Mouse (Mus musculus) embryo, embryonic 10.5 days (tissue): ENCODE measurements around the gene Ddx11.

ENCODE experiments used
- DNase-seq: peaks from one replicate; pipeline ENCODE4 v3.0.0-alpha.2; 2015; ENCODE audit warnings: low spot score

Ddx11 gene

DNA sequence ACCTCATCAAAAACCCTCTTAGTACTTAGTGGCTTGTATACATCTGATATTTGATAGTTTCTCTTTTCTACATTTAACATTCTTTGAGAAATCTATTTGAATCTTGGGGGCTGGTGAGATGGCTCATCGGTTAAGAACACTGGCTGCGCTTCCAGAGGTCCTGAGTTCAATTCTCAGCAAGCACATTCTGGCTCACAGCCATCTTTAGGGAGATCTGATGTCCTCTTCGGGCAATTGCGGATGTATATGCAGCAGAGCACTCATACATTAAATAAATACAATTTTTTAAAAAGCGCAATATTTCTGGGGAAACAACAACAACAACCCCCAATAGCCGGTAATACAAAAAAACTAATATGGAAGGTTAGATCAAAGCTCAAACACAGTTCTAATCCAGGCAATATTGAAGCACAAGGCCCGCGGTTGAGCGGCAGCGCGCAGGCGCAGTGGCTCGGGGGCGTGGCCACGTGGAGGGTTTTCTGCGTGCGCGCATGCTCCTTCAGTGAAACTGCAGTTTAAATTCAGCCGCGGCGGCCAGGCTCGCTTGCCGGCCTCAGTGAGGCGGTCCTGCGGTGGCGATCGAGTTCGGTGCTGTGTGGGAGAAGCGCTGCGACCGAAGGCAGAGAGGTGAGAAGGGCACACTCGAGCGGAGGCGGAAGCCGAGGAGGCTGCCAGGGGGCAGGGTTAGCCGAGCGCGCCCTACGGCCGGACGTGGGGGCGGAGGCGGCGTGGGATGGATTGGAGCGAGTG, at the start of gene Ddx11:
Gene Ddx11 (plus strand): TSS at position 455 of the 750 bp plus-strand sequence.
- peak; percentile 93 for DNase-seq

DNA sequence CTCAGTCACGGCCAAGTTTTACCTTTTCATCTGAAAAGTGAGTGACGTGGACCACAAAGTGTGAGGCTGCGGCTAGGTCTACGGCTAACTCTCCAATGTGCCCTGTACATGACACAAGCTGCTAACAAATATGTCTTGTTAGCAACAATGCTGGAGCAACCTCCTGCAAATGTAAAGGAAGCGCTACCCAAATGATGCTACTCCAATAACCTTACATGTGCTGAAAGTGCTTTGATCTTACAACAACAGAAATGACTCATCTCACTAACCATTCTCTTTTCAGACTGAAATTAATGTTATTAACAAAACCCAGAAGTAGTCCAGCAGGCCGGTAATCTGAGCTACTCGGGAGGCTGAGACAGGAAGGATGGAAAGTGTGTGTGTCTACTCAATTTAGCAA, 49.3 kb upstream of the Ddx11 start:
- DNase-seq = no peak

DNA sequence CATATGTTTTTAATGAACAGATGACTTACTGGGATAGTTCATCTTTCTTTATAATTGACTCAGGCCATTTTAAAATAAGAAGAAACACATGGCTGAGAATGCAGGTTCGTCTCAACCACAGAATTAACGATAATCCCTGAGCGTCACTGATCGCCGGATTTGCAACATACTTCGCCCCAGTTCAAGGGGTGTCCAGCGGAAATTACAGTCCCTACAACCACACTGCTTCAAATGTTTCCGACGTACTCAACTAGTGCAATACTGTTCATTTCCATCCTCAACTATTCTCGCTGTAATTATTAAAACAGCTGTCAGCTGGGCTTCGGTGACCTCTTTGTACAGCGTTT, 47.5 kb upstream of the Ddx11 start:
- no peak for DNase-seq

DNA sequence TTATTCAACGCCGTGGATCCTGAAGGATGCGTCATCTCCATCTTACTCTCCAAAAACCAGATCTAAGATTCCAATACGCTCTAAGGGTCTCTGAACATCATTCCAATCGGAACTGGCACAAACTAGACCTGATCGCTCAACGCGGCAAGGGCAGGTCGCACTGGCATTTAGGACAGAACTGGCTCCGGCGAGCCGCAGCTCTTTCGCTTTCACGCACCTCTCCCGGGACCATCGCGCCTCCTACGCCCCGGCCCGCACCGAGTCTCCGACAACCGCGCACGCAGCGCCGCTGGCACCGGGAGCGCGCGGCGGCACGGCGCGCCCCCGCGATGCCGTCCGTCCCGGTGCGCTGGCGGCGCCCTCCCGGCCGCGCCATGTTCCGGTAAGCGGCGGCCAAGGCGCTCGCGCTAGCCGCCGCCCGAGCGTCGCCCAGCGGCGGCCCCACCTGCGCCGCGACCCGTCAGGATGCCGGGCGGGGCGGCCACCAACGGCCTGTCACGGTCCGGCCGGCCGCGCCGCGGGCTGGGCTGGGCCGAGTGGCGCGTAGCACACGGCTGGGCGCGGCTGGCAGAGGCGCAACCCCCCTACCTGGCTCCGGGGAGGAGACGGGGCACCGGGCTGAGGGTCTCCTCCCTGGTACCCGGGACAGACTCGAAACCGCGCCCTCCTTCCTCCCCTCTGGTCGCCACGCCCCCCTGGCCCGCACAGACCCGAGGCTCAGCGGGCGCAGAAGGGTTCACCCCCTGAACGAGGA, 47.0 kb upstream of the Ddx11 start:
- peak; percentile 57 for DNase-seq

DNA sequence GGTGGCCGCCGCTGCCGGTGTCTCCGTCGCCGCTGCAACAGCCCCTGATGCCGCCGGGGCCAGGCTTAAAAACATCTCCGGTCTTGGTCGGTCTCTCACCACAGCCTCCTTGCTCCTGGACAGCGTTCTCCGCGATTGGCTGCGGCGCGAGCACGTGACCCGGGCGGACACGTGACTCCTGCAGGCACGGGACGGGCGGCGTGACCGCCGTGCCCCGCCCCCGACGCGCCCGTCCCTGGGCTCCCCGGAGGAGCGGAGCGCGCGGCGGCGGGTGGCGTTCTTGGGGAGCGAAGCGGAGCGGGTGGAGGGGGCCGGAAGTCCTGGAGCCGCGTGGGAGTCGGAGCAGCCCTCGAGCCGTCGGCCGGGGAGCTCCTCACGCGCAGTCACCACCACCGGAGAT, 46.4 kb upstream of the Ddx11 start, which contains the start of gene Ankrd12:
Gene Ankrd12 (minus strand): TSS at position 156 of the 400 bp plus-strand sequence.
- DNase-seq = peak; percentile 93

DNA sequence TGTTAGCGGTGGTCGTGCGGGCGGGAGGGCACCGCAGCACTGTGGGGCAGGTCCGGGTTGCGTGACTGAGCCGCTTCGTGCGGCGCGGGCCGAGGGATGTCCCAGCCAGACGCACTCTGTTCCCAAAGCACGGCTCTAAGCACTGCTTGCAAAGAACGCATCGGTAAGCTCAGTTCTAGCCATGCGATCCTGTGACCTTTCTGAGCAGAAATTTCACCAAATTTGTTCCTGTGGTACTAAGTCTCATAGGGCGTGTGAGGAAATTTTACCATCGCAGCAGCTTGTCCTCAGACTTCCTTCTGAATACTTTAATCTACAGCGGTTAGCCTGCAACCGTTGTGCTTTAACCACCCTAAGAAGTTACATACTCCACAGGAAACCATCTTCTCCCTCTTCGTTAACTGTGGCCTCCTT, 45.9 kb upstream of the Ddx11 start:
- peak; percentile 40 for DNase-seq

DNA sequence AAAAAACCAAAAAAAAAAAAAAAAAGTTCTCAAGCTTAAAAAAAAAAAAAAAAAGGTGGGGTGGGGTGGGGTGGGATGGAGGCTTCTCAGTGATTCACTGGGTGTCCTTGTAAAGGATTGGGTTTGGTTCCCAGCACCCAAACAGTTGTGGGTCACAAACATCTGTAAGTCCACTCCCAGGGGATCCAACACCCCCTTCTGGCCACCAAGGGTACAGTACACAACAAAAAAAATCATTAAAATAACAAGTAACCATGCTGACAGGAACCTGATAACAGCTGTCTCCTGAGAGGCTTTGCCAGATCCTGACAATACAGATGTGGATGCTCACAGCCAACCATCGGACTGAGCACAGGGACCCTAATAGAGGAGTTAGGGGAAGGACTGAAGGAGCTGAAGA, 38.8 kb upstream of the Ddx11 start:
- DNase-seq = no peak

DNA sequence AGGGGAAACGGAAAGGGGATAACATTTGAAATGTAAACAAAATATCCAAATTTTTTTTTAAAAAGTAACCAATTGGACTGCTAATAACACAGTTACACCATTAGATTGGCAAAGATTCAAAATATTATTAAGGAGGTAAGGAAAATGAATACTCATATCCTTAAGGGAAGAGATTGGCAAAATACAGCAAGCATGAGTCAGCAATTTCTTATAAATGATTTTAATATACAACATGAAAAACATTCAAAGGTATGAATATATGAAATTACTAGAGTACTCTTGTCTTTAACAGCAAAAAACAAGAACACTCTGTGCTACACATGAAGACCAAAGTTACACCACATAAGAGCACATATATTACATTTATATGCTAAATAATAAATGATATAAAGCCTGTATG, 38.3 kb upstream of the Ddx11 start:
- no peak for DNase-seq

DNA sequence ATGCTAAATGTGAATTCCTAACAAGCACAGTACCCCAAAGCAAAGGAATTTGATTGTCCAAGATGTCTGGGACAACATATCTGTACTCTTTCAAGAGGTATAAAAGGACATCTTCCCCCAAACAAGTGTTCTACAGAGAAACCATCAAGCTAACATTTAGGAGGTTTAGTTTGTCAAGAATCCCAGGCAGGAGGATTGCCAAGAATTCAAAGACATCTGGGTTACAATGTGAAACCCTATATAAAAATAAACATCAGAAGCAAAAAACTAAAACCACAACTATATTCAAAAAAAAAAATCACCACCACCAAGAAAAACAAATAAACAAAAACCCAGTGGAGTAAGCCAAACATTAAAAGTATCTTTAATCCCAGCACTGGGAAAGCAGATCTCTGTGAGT, 33.1 kb upstream of the Ddx11 start:
- DNase-seq = no peak

DNA sequence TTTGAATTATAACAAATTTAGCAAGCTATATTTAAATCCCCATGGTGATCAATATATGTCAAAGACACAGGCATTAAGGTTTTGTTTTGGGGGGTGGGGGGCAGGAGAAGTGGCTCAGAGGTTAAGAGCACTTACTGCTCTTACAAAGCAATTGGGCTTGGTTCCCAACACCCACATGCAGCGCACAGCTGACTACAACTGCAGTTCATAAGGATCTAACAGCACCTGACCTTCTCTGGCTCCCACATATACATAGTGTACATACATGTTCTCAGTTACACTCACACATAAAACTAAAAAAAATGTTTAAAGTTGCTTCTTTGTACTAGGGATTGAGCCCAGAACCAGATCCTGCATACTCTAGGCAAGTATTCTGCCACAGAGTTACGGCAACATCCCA, 31.9 kb upstream of the Ddx11 start:
- no peak for DNase-seq

DNA sequence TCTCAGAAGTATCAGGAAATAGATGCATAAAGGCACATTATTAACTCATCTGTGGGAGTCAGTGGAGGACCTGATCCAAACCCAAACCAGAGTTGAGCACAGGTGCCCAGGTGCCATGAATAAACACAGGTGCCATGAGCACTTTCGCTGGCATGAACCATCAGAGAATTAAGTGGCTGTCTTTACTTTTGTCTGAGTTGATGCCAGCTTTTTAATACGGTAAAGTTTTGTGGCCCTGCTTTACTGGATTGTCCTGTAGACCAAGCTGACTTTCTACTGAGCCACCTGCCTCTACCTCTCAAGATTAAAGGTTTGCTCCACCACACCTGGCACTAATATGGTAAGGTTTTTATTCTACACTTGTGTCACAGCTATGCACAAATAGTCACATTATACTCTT, 31.3 kb upstream of the Ddx11 start:
- DNase-seq = no peak

DNA sequence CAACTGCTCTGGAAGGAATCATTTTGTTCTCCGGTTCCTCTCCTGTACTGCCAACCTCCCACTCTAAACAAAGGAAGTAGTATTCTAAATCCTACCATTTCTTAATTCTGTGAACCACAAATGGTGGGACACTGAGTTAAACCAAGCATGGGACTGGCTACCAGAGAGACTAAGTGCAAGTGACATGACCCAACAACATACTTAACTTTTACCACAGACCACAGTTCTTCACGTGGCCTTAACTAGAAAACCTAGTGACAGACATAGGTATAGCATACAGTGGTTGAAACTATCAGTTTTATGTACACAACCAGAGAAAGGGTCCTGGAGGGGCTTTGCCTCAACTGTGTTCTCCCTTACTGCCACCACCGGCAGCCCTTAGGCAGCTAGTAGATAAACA, 30.7 kb upstream of the Ddx11 start:
- DNase-seq = no peak

DNA sequence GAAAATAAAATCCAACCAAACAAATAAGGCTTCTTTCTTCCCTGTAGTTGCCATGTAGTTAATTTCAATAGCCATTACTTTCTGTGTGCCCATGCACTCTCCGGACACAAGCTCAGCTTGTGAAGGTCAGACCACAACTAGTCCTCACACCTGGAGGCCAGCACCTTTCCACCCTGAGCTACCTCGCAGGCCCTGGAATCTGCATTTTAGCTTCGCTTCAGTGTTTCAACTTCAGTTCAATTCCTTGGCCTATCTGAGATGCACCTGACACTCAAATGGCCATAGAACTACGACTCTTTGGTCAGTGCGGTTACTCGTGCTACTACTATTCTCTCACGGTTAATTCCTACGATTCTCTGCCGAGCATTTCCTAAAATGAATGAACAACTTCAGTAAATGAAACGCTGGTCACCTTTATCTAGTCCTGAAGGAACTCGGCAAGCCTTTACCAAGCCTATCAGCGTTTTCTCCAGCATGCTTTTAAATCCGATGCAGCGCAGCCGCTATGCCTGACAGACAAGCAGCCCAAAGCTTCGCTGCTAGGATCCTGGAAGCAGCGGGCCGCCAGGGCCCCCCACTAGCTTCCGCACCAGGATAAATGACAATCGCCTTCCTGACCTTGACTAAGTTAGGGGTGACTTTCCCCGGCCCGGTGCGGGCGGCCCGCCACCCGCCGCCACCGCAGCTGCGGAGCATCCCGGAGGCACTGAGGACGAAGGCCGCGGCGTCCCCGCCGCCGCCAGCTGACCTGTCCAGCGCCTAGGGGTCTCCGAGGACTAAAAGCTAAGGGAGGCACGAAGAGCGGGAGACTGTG, 22.5 kb upstream of the Ddx11 start:
- DNase-seq = peak; percentile 59

DNA sequence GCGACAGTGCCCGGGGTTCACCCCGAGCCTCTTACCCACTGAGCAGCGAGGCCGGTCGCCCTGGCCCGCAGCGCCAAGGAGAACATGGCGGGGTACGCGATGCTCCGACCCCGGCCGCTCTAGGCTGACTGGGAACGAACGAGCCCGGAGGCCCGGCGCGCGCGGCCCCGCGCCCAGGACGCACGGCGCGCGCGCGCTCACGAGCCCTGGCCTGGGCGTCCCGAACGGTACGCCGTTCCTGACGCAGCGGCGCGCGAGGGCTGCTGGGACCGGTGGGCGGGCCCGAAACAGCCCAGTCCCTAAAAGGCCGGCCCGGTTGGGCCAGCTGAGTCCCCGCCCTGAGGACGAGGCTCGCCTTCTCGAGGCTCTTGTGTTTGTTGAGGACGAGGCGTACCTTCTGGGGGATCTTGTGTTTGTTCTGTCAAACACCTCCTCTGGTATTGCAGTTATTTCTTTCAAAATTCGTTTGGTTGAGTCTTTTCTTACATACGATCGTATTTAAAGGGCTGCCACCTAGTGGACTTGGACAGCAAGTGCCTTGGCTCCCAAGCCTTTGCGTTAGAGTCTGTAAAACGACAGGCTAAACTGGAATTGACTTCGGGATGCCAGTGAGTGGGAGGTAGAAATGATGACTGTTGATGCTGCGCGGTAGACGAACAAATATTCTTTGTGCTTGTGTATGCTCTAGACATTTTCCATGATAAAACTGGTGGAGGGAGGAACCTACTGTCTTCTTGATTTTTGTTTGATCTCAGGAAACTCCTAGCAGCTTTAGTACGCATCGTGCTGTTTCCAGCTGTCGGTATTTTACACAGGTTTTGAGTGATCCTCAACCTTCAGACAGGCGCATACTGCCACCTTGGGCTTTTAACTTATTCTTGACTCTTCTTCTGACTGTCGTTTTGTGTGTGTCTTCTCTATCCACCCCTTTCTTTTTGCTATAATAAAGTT, 21.7 kb upstream of the Ddx11 start, which contains the start of gene Ndufv2:
Gene Ndufv2 (minus strand): TSS at position 180 of the 951 bp plus-strand sequence.
- DNase-seq = peak; percentile 99

DNA sequence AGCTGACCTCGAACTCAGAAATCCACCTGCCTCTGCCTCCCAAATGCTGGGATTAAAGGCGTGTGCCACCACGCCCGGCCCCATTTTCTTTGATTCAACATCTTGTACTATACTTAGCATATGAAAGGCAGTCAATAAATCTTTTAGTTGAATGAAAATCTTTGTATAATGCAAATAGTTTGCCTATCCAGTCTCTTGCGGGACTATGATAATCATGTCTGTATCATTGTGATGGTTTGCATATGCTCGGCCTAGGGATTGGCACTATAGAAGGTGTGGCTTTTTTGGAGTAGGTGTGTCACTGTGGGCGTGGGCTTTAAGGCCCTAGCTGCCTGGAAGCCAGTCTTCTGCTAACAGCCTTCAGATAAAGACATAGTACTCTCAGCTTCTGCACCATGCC, 19.2 kb upstream of the Ddx11 start:
- no peak for DNase-seq

DNA sequence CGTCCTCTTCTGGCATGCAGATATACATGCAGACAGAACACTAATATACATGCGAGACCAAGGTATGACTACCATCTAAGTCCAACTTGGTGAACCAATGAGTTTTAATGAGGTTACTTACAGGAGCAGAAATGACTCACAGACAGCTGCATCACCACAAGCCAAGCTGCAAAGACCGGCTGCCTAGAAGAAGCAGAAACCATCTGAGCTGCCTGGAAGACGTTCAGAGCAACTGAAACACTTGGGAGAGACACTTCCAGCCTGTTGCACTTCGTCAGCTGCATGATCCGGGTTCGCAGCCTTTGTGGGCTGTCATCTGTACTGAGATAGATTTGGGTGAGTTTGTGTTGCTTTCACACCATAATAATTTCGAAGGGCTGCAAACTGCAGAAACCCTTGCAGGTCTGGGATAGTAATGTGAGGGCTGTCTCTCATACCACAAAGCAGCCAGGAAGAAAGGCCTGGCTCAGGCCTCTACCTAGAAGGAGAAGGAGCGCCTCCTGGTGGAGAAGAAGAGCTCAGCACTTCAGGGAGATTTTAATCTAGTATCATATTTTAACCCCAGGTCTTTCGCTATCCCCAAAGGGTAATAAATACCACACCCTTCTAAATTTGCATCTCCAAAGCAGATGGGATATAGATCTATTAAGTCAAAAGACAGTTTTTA, 16.6 kb upstream of the Ddx11 start:
- peak; percentile 88 for DNase-seq

DNA sequence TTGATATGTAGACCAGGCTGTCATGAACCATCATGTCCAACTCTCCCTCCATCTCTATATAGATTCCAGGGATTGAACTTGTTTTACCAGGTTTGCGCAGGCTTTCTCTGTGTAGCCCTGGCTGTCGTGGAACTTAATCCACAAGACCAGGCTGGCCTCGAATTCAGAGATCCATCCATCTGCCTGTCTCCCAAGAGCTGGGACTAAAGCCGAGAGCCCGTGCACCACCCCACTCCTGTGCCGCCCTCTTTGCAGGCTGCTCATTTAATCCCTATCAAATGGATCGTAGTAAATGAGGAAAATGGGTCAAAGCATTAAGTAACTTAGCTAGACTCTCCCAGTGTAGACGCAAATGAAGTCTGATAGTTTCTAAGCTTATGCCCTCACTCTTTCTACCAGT, 15.9 kb upstream of the Ddx11 start:
- DNase-seq = no peak

DNA sequence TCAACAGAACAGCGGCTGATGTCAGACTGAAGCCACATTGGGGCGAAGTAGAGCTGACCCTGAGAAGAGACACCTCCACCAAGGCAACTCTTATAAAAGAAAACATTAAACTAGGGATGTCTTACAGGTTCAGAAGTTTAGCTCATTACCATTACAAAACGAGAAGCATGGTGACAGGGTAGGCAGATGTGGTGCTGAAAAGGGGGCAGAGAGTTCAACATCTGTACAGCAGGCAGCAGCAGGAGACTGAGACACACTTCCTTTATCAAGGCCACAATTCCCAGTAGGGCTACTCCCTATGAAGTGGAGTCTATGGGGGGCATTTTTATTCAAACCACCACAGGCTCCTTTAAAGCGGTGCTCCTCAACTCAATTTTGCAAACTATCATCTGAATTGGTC, 15.1 kb upstream of the Ddx11 start:
- no peak for DNase-seq

DNA sequence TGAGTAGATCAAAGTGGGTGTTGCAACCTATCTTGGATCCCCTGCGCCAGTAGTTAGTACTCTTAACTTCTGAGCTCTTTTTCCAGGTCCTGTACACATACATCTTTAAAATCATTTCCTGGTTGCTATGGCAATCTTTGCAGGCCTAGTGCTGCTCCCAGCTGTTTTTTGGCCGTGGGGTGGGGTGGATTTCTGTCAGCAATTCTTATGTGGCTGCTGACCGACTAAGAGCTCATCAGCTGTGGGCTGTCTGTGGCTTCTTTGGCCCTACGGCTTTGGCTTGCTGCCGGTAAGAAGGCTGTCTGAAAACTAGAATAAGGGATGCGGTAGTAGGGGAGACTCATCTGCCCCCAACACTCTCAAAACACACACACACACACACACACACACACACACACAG, 12.6 kb upstream of the Ddx11 start:
- no peak for DNase-seq

DNA sequence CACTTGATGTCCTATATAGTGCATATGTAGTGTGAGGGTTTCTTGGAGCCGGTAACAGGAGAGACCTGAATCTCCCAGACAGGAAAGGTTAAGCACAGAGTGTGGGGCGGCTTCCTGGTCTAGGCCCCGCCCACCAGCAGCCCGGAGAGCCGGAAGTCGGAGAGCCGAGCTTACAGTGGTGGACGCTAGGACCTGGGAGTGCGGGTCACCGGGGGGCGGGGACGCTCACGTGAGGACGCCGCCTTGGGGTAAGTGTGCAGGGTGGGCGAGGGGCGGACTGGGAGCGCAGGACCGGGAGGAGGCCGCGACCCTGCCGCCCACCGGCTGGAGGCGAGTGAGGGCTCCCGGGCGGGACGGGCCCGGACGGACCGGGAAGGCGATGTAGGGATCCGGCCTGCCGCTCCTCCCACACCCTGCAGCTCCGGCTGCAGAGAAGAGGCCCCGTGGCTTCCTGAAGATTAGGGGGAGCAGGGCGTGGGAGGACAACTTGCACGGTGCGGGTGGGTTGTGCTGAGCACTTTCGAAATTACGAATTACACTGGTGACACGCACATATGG, 11.8 kb upstream of the Ddx11 start, which contains the start of gene Washc1:
Gene Washc1 (plus strand): TSS at position 144 of the 558 bp plus-strand sequence.
- peak; percentile 96 for DNase-seq

DNA sequence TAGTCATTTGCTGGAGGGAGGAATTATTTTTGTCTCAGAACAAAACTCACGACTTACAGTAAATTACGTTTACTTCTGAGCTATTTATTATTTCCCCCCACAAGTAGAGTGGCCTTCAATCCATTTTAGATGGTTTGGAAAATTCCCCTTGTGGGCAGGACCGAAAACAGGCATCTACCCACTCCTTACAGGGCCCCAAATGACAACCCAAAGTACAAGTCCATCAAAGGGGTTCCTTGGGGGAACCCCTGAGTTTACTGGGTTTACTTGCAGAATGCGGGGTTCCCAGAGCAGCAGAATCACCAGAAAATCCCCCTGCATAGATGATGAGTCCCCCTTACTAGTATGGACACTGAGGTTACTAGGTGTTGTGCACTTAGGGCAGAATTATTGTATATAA, 11.2 kb upstream of the Ddx11 start:
- no peak for DNase-seq
